Mouse (Mus musculus): ENCODE data around the gene Rab5c. TPM values are rescaled to one million over a fixed set of nuclear protein-coding genes. Genes with fewer than 3 reads are reported as not detected.

The Rab5c gene
- total and polyA plus RNA-seq, 2 experiments from 2014 or later, result 34.9 to 211 TPM

GRCm38 (mm10) chr11:100682526-100682925 lies 55.5 kb downstream of the Rab5c start:
- WGBS, result 65% methylated on average over 5 of the region's 5 CpGs
- no peak for ATAC-seq
- H3K27me3 ChIP-seq (ENCODE audit: insufficient read depth, low read length), result no peaks in the 10 kb centered on the region
- H3K36me3 ChIP-seq (ENCODE audit: insufficient read depth), result no peaks in the 10 kb centered on the region
- no peak for DNase-seq
- no peak overlapping the region for H3K27ac ChIP-seq (ENCODE audit: low read depth, low read length)
- no peak overlapping the region for H3K4me2 ChIP-seq (ENCODE audit: low read depth)
- TF ChIP-seq CTCF (IDR thresholded peaks at IDR 0.05; ENCODE audit: low read depth), result no peak
- no peak overlapping the region for H3K4me3 ChIP-seq (ENCODE audit: low read depth, low read length)
- no peak overlapping the region for H3K9ac ChIP-seq
- no peaks in the 10 kb centered on the region for H3K4me1 ChIP-seq (ENCODE audit: insufficient read depth)
- H3K9me3 ChIP-seq (ENCODE audit: low read length), result no peaks in the 10 kb centered on the region

- Histone ChIP-seq H3K27ac (ENCODE audit: low read depth, low read length) (no peak overlapping the region), H3K9ac (no peak overlapping the region), H3K36me3 (ENCODE audit: insufficient read depth) (no peaks in the 10 kb centered on the region), H3K4me1 (ENCODE audit: insufficient read depth) (no peaks in the 10 kb centered on the region), H3K27me3 (ENCODE audit: insufficient read depth, low read length) (no peaks in the 10 kb centered on the region), H3K9me3 (ENCODE audit: low read length) (no peaks in the 10 kb centered on the region), H3K4me2 (ENCODE audit: low read depth) (no peak overlapping the region), H3K4me3 (ENCODE audit: low read depth, low read length) (no peak overlapping the region)
- DNase-seq (no peak), ATAC-seq (no peak)
- TF ChIP-seq CTCF (IDR thresholded peaks at IDR 0.05; ENCODE audit: low read depth), result no peak
- 73% methylated on average over 5 of the region's 5 CpGs for WGBS
These were observed 56.2 kb downstream of the Rab5c start for GRCm38 (mm10) chr11:100681826-100682225.

GRCm38 (mm10) chr11:100677810-100678209 lies 60.2 kb downstream of the Rab5c start:
- H3K4me3 ChIP-seq (ENCODE audit: low read depth, low read length), result no peak overlapping the region
- TF ChIP-seq CTCF (IDR thresholded peaks at IDR 0.05; ENCODE audit: low read depth), result no peak
- 41% methylated on average over 7 of the region's 7 CpGs for WGBS
- no peaks in the 10 kb centered on the region for H3K9me3 ChIP-seq (ENCODE audit: low read length)
- no peak overlapping the region for H3K9ac ChIP-seq
- DNase-seq (no peak), ATAC-seq (no peak; the same call in 1 of the 2 replicates)
- H3K27ac ChIP-seq (ENCODE audit: low read depth, low read length), result no peak overlapping the region
- H3K4me1 ChIP-seq (ENCODE audit: insufficient read depth), result no peaks in the 10 kb centered on the region
- H3K4me2 ChIP-seq (ENCODE audit: low read depth), result no peak overlapping the region
- H3K27me3 ChIP-seq (ENCODE audit: insufficient read depth, low read length), result 0 out of 2 replicates have a peak, but pooled peaks cover 2% of the 10 kb centered on the region
- H3K36me3 ChIP-seq (ENCODE audit: insufficient read depth), result no peaks in the 10 kb centered on the region

- no peaks in the 10 kb centered on the region for H3K9me3 ChIP-seq (ENCODE audit: low read length)
- H3K36me3 ChIP-seq (ENCODE audit: insufficient read depth), result no peaks in the 10 kb centered on the region
- no peak overlapping the region for H3K9ac ChIP-seq
- peak overlapping the region; percentile 17; the same call in 1 of the 2 replicates for H3K4me2 ChIP-seq (ENCODE audit: low read depth)
- no peak for TF ChIP-seq CTCF (IDR thresholded peaks at IDR 0.05; ENCODE audit: low read depth)
- no peak overlapping the region for H3K4me3 ChIP-seq (ENCODE audit: low read depth, low read length)
- DNase-seq (no peak), ATAC-seq (no peak)
- H3K4me1 ChIP-seq (ENCODE audit: insufficient read depth), result no peaks in the 10 kb centered on the region
- H3K27me3 ChIP-seq (ENCODE audit: insufficient read depth, low read length), result 0 out of 2 replicates have a peak, but pooled peaks cover 6% of the 10 kb centered on the region
- WGBS, result 2% methylated on average over 23 of the region's 23 CpGs
- H3K27ac ChIP-seq (ENCODE audit: low read depth, low read length), result no peak overlapping the region
These were observed 64.8 kb downstream of the Rab5c start for GRCm38 (mm10) chr11:100673169-100673568.

- no peak overlapping the region for H3K4me3 ChIP-seq (ENCODE audit: low read depth, low read length)
- H3K27ac ChIP-seq (ENCODE audit: low read depth, low read length), result no peak overlapping the region
- H3K27me3 ChIP-seq (ENCODE audit: insufficient read depth, low read length), result 0 out of 2 replicates have a peak, but pooled peaks cover 6% of the 10 kb centered on the region
- H3K9me3 ChIP-seq (ENCODE audit: low read length), result no peaks in the 10 kb centered on the region
- no peak for DNase-seq
- 78% methylated on average over 2 of the region's 2 CpGs for WGBS
- H3K4me2 ChIP-seq (ENCODE audit: low read depth), result no peak overlapping the region
- H3K4me1 ChIP-seq (ENCODE audit: insufficient read depth), result no peaks in the 10 kb centered on the region
- H3K9ac ChIP-seq, result no peak overlapping the region
- ATAC-seq, result no peak
- no peak for TF ChIP-seq CTCF (IDR thresholded peaks at IDR 0.05; ENCODE audit: low read depth)
- H3K36me3 ChIP-seq (ENCODE audit: insufficient read depth), result no peaks in the 10 kb centered on the region
These were observed 66.1 kb downstream of the Rab5c start for GRCm38 (mm10) chr11:100671956-100672355.

GRCm38 (mm10) chr11:100671049-100671448 lies 67.0 kb downstream of the Rab5c start:
- Histone ChIP-seq H3K27ac (ENCODE audit: low read depth, low read length) (no peak overlapping the region), H3K9me3 (ENCODE audit: low read length) (no peaks in the 10 kb centered on the region), H3K4me2 (ENCODE audit: low read depth) (no peak overlapping the region), H3K27me3 (ENCODE audit: insufficient read depth, low read length) (0 out of 2 replicates have a peak, but pooled peaks cover 6% of the 10 kb centered on the region), H3K4me3 (ENCODE audit: low read depth, low read length) (no peak overlapping the region), H3K9ac (no peak overlapping the region), H3K4me1 (ENCODE audit: insufficient read depth) (no peaks in the 10 kb centered on the region), H3K36me3 (ENCODE audit: insufficient read depth) (no peaks in the 10 kb centered on the region)
- 84% methylated on average over 1 of the region's 1 CpGs for WGBS
- no peak for DNase-seq
- no peak for TF ChIP-seq CTCF (IDR thresholded peaks at IDR 0.05; ENCODE audit: low read depth)
- ATAC-seq, result no peak

Other genes starting within 250 kb of the Rab5c start
- 199 and 203 TPM in 2 replicates for gene Acly, start 210.2 kb downstream of the Rab5c start, total RNA-seq (2014; rRNA removed)
- 89.9 and 109 TPM in 2 replicates for gene Acly, start 210.2 kb downstream of the Rab5c start, polyA plus RNA-seq (2015; fragmentation: Nextera tagmentation; extraction: Ambion mirVana)
- 1.2 and 2.2 TPM in 2 replicates for gene Ttc25, start 192.6 kb downstream of the Rab5c start, total RNA-seq (2014; rRNA removed)
- gene Ttc25, start 192.6 kb downstream of the Rab5c start, polyA plus RNA-seq (2015; fragmentation: Nextera tagmentation; extraction: Ambion mirVana), result 1.1 and 1.8 TPM in 2 replicates
- 37.3 and 41.5 TPM in 2 replicates for gene Cnp, start 163.3 kb downstream of the Rab5c start, total RNA-seq (2014; rRNA removed)
- gene Cnp, start 163.3 kb downstream of the Rab5c start, polyA plus RNA-seq (2015; fragmentation: Nextera tagmentation; extraction: Ambion mirVana), result 44.8 and 56.2 TPM in 2 replicates
- 83.0 and 100 TPM in 2 replicates for gene Nkiras2, start 119.0 kb downstream of the Rab5c start, total RNA-seq (2014; rRNA removed)
- 81.1 and 81.4 TPM in 2 replicates for gene Nkiras2, start 119.0 kb downstream of the Rab5c start, polyA plus RNA-seq (2015; fragmentation: Nextera tagmentation; extraction: Ambion mirVana)
- gene Dnajc7, start 118.0 kb downstream of the Rab5c start, total RNA-seq (2014; rRNA removed), result 104 and 111 TPM in 2 replicates
- gene Dnajc7, start 118.0 kb downstream of the Rab5c start, polyA plus RNA-seq (2015; fragmentation: Nextera tagmentation; extraction: Ambion mirVana), result 232 and 248 TPM in 2 replicates
- 1.7 and 2.0 TPM in 2 replicates for gene Zfp385c, start 45.8 kb downstream of the Rab5c start, total RNA-seq (2014; rRNA removed)
- 0.40 and 1.0 TPM in 2 replicates for gene Zfp385c, start 45.8 kb downstream of the Rab5c start, polyA plus RNA-seq (2015; fragmentation: Nextera tagmentation; extraction: Ambion mirVana)
- 0.69 and 2.3 TPM in 2 replicates for gene Dhx58, start 33.9 kb downstream of the Rab5c start, total RNA-seq (2014; rRNA removed)
- gene Dhx58, start 33.9 kb downstream of the Rab5c start, polyA plus RNA-seq (2015; fragmentation: Nextera tagmentation; extraction: Ambion mirVana), result 1.0 and 1.5 TPM in 2 replicates
- gene Kat2a, start 25.8 kb downstream of the Rab5c start, total RNA-seq (2014; rRNA removed), result 41.9 and 42.8 TPM in 2 replicates
- 59.9 and 67.0 TPM in 2 replicates for gene Kat2a, start 25.8 kb downstream of the Rab5c start, polyA plus RNA-seq (2015; fragmentation: Nextera tagmentation; extraction: Ambion mirVana)
- gene Hspb9, start 24.4 kb downstream of the Rab5c start, total RNA-seq (2014; rRNA removed), result not detected in 2 replicates
- 0.21 and 0.22 TPM in 2 replicates for gene Hspb9, start 24.4 kb downstream of the Rab5c start, polyA plus RNA-seq (2015; fragmentation: Nextera tagmentation; extraction: Ambion mirVana)
- 7.2 and 12.3 TPM in 2 replicates for gene Kcnh4, start 21.7 kb upstream of the Rab5c start, total RNA-seq (2014; rRNA removed)
- 3.2 and 4.4 TPM in 2 replicates for gene Kcnh4, start 21.7 kb upstream of the Rab5c start, polyA plus RNA-seq (2015; fragmentation: Nextera tagmentation; extraction: Ambion mirVana)
- 1.8 and 7.1 TPM in 2 replicates for gene Hcrt, start 24.7 kb upstream of the Rab5c start, total RNA-seq (2014; rRNA removed)
- 2.6 and 8.0 TPM in 2 replicates for gene Hcrt, start 24.7 kb upstream of the Rab5c start, polyA plus RNA-seq (2015; fragmentation: Nextera tagmentation; extraction: Ambion mirVana)
- gene Ghdc, start 32.7 kb upstream of the Rab5c start, total RNA-seq (2014; rRNA removed), result 6.1 and 7.3 TPM in 2 replicates
- 1.8 and 4.4 TPM in 2 replicates for gene Ghdc, start 32.7 kb upstream of the Rab5c start, polyA plus RNA-seq (2015; fragmentation: Nextera tagmentation; extraction: Ambion mirVana)
- gene Stat5b, start 112.5 kb upstream of the Rab5c start, total RNA-seq (2014; rRNA removed), result 17.8 and 22.6 TPM in 2 replicates
- gene Stat5b, start 112.5 kb upstream of the Rab5c start, polyA plus RNA-seq (2015; fragmentation: Nextera tagmentation; extraction: Ambion mirVana), result 4.9 and 8.8 TPM in 2 replicates
- gene Stat5a, start 121.1 kb upstream of the Rab5c start, total RNA-seq (2014; rRNA removed), result 2.0 and 2.6 TPM in 2 replicates
- gene Stat5a, start 121.1 kb upstream of the Rab5c start, polyA plus RNA-seq (2015; fragmentation: Nextera tagmentation; extraction: Ambion mirVana), result 1.1 and 1.6 TPM in 2 replicates
- gene Stat3, start 201.3 kb upstream of the Rab5c start, total RNA-seq (2014; rRNA removed), result 29.4 and 42.5 TPM in 2 replicates
- gene Stat3, start 201.3 kb upstream of the Rab5c start, polyA plus RNA-seq (2015; fragmentation: Nextera tagmentation; extraction: Ambion mirVana), result 20.5 and 31.2 TPM in 2 replicates
- gene Cavin1, start 232.7 kb upstream of the Rab5c start, total RNA-seq (2014; rRNA removed), result 14.8 and 22.7 TPM in 2 replicates
- gene Cavin1, start 232.7 kb upstream of the Rab5c start, polyA plus RNA-seq (2015; fragmentation: Nextera tagmentation; extraction: Ambion mirVana), result 36.7 and 38.3 TPM in 2 replicates